Mouse (Mus musculus) left cerebral cortex, adult 18-20 months (tissue): ENCODE measurements around the gene Tlr9. TPM values are rescaled to one million over a fixed set of nuclear protein-coding genes. Genes with fewer than 3 reads are reported as not detected.

Experiments
- DNase-seq, 2 experiments: peaks; one replicate each; pipeline ENCODE4 v3.0.0; 2021 to 2022; ENCODE audit warnings: low spot score in 2 of 2, mixed read lengths in 1 of 2
- total RNA-seq, 2 experiments: library from RNA; stranded (reverse); gene quantifications; 2 replicates each; pipeline ENCODE4 v1.2.3; 2021

Gene Tlr9
- total RNA-seq, 2 experiments from 2014 or later: 0.91 to 0.95 TPM

DNA sequence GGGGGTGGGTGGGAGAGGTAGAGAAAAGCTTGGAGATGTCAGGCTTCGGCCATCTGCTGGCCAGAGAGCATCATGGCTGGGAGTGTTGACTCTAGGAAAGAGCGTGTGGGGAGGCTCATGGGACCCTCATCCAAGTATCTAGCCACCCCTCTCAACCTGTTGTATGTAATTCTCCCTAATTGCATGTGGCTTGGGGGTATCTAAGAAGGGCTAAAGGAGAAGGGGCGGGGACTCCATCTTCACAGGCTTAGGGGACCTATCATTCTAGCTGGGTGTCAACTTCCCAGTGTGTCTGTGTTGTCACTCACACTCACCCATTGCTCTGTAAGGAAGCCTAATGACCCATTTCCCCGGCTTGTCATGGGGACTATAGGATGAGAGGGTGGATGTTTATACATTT is 9.4 kb downstream of the Tlr9 start:
- DNase-seq: no peak

- no peak for DNase-seq
Measured at GRCm38 (mm10) chr9:106232956-106233355, 10.6 kb downstream of the Tlr9 start.

GRCm38 (mm10) chr9:106233953-106234352 is 11.6 kb downstream of the Tlr9 start:
- no peak for DNase-seq

- DNase-seq: no peak
Measured at GRCm38 (mm10) chr9:106235194-106235830, 12.9 kb downstream of the Tlr9 start.

- no peak for DNase-seq
Measured at GRCm38 (mm10) chr9:106236156-106236817, 13.9 kb downstream of the Tlr9 start.

DNA sequence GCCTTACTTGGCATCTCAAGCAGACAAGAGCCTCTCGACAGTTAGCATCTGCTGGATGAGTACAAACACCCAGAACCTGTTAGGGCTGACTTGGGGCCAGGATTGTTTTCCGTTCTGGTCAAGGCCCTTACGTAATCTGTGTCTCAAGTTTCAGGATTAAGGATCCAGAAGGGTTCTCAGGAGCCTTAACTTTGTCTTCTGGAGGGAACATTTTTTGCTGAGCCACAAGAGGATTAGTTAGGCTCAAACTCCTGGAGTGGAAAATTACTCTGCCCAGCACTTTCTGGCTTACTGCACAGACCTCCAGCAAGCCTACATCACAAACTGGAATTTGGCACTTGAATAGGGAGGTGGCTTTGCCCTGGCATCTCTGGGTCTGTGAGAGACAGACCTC is 14.4 kb downstream of the Tlr9 start:
- no peak for DNase-seq

DNA sequence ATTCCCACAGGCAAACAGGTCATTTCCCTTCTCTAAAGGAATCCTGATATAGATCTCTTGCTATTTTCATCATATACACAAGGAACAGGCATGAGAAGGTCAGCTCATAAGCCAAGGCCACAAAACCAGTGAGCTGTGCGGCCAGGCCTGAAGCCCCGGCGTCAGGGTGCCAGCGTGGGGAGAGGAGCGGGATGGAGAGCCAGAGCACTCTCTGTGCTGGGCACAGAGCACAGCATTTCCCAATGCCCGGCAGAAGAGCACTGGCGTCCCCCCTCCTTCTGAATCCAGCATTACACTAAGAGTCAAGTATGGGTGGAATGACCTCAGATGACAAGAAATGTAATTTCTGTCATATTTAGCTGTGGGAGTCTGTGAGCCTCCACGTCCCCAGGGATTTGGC is 15.0 kb downstream of the Tlr9 start:
- DNase-seq: no peak

DNA sequence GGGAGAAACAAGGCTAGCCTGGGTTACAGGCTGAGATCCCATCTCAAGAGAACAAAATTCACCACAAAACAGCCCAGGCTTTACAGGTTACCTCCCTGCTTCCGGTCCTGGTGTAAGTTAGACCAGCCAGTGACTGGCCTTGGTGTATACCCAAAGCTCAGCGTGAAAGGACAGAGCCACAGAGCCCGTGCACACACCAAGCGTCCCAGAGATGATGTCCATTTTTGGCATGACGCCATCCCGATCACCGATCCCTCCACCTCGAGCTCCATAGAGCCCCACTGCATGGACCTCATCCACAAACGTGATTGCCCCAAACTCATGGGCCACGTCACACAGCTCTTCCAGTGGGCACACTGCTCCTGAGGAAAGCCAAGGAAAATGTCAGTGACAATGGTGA is 15.5 kb downstream of the Tlr9 start:
- DNase-seq: no peak

DNA sequence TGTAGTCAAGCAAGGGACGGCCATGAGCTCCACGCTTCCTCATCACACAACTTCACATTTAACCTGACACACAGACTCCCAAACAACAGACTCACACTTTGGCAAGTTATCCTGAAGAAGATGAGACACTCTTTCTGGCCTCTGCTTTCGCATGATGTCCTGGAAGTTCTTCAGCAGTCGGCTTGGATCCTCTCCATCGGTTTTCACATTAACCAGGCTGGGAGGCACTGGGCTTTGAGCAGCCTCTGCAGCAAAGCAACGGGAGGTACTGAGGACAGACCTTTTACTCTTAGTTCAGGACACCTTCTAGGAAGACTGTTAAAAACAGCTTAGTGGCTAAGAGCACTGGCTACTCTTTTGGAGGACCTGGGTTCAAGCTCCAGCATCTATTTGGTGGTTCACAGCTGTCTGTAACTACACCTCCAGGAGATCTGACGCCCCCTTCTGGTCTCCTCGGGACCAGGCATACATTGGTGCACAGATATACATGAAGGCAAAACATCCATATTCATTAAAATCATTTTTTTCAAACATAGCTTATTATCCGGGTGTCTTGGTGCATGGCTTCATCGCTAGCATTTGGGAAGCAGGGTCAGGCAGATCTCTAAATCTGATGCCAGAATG is 19.3 kb downstream of the Tlr9 start:
- DNase-seq: no peak

- DNase-seq: no peak
Measured at GRCm38 (mm10) chr9:106242813-106243488, 20.6 kb downstream of the Tlr9 start.

- DNase-seq: no peak
Measured at GRCm38 (mm10) chr9:106249550-106249949, 27.2 kb downstream of the Tlr9 start.

GRCm38 (mm10) chr9:106250245-106250644 is 27.8 kb downstream of the Tlr9 start:
- no peak for DNase-seq

DNA sequence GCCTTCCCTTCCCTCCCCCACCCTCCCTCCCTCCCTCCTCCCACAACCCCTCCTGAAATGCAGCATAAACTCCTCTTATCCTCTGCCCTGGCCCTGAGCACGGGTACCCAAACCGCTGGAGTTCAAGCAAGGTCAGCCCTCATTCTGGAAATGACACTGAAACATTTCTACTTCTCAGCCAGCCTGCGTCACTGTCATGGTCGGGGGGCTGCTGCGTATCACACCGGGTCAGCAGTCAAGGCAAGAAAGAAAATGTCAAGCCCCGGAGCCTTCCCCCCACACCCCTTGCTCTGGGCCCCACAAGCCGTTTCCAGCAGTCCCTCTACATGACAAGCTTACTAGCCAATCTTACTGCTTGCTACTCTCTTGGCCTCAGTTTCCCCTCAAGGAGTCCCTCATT is 28.7 kb downstream of the Tlr9 start:
- DNase-seq: no peak

DNA sequence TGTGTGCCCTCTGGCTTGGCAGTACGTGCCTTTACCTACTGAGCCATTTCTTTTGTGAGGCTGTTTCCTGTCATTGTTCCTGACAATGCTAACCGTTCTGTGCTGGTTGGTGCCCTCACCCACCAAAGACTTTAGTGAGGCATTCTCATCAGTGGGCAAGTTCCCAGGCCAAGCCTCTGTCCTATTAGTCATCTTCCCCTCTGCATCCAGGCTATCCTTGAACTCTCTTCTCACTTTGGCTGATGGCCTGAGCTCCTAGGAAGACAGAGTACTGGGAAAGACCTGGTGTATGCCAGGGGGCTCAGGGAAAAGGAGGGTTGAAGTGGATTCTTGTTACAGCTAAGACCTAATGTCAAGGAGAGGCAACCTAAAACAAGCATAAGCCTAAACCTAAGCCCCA is 31.6 kb downstream of the Tlr9 start:
- no peak for DNase-seq

DNA sequence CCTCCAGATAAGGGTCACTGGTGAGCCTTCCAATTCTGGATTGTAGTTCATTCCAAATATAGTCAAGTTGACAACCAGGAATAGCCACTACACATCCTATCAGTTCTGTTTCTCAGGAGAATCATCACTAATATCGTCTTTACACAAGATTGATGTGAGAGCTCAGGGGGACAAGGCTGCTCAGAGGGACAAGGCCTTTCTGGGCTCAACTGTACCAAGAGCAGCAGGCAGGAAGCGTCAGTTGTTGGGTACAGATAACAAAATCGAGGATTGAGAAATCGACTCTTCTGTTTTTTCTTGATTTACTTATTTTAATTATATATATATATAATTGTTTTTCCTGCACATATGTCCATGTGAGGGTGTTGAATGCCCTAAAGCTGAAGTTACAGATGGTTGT is 36.0 kb downstream of the Tlr9 start:
- no peak for DNase-seq

DNA sequence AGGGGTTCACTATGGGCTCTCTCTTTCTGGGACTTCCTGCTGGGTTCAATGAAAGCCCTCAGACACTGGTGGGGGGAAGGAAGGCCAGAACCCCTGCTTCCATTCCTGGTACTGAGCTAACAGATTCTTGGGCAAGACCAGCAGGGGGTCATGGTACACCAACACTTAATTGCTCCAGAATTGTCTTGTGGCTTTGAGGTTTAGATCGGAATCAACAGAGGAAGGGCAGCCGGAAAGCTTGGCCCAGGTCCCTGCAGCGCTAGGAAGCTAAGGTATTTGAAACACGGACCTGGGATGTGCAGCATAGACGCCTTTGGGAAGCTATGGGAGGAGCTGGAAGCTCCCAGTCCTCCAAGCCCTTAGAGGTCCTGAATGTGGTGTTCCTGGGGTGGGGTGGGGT is 36.6 kb downstream of the Tlr9 start:
- no peak for DNase-seq

DNA sequence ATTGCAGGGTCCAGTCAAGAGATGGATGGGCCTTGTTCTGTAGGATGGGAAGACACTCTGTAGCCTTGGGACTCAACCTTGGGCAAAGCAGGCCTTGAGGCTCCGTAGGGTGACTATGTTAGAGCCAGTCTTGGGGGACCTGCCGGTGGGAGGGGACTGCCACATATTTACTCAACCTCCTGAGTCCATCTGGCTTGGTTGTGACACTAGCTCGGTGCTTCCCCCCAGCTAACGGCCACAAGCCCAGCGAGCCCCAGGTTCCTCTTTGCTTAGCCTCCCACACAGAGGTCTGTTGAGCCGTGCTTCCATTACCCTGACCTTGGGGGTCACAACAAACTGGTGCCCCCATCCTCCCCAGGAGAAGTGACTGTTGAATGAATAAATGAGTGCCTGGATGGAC is 38.7 kb downstream of the Tlr9 start:
- DNase-seq: no peak

DNA sequence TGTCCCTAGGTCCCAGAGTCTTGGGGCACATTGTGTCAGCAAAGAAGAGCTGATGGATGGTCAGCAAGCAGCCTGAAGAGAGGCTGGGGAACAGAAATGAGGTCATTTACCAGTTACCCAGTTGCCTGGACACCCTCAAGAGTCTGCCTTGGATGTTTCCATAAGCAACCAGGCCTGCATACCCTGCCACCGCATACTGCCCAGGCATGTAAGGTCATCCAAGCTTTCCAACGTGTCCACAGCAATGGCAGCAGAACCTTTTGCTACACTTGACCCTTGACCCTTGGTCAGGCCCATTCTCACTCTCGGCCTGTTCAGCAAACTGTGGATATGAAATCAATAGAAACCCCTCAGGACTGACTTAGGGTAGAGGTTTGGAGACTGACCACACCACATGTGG is 39.1 kb downstream of the Tlr9 start:
- DNase-seq: no peak

- DNase-seq: no peak
Measured at GRCm38 (mm10) chr9:106262075-106262474, 39.7 kb downstream of the Tlr9 start.

DNA sequence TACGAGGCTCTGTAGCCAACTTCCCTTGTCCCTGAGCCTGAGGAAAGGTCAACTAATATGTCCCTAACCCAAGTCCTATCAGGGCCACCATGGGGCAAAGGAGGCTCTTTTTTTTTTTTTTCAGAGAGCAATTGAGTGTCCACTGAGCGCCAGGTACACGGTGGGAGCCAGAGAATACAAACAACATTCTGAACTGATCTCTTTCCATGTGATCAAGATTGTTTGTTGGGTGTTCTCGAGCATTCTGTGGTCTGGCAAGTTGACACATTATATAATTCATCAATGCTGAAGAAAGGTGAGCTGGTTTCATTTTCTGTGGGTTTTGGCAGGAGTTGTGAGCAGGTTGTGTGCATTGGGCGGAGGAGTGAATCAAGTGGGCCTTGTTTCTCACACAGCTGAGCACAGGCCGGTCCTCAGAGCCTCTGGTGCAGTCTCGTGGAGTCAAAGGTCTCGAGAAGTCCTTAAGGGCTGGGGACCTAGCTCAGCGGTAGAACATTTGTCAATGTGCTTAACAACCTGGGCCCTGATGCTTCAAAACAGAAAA is 41.1 kb downstream of the Tlr9 start:
- no peak for DNase-seq

DNA sequence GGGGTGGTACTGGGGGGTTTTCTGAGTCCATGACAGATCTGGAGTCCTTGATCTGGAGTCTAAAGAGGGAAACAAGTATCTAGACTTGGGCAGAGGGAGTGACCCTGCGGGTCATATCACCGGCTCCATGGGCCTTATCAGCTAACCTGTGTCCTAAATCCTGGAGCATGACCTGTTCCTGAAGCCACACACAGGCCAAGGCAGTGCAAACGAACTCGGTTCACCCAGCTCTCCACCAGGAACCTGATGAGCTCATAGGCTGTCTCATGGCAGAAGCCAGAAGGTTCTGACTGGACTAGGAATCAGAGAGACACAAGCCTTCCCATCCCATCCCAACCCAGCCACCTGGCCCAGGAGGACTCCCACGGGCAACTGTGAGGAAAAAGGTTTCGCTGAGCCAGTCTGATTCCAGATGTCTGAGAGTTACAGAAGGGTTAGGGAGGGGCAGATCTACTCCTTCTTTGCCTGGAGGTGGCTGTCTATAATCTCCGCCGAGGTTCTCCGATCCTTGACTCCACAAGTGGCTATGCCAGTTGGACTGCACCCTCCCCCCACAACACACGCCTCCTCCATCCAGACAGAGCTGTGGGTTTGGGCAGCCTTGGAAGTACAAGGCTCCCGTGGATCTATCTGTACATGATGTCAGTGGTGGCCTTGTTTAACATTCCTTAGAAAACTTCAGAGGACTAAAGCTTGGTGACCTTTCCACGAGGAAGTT is 43.1 kb downstream of the Tlr9 start:
- no peak for DNase-seq
